Mouse (Mus musculus) forebrain, embryonic 14.5 days (tissue): ENCODE results near the gene Ksr2. TPM values are rescaled to one million over a fixed set of nuclear protein-coding genes. Genes with fewer than 3 reads are reported as not detected.
A peak's percentile ranks its signal among the peaks of the same experiment; 100 is the strongest.
"Not testable (repeated sequence)": the region's sequence is repeated elsewhere in the genome, so short reads cannot be mapped to it uniquely, and the experiment has no call there.

Source experiments
- ATAC-seq: fragments of 200-750 bp; cut with Nextera tagmentation; 2 replicates; pipeline ENCODE4 v1.8.0; 2017; ENCODE audit warnings: mild to moderate bottlenecking, moderate library complexity
- DNase-seq: peaks from one replicate; pipeline ENCODE4 v3.0.0-alpha.2; 2015; ENCODE audit warnings: low spot score
- H3K27ac ChIP-seq: fragments of 300-500 bp; sonication (generic); 2 replicates; pipeline ENCODE4 v1.5.1; 2014; ENCODE audit warnings: low read depth, mild to moderate bottlenecking, control low read depth, low read length, moderate library complexity
- H3K27me3 ChIP-seq: fragments of 300-500 bp; sonication (generic); replicated peaks from 2 replicates; pipeline ENCODE4 v1.6.1; 2014; ENCODE audit warnings: low read length, control low read depth, mixed read lengths; ENCODE audit not compliant: control insufficient read depth, insufficient read depth
- H3K36me3 ChIP-seq: fragments of 300-500 bp; sonication (generic); 2 replicates; pipeline ENCODE4 v1.6.1; 2014; ENCODE audit warnings: low read length, control low read depth; ENCODE audit not compliant: control insufficient read depth, insufficient read depth
- H3K4me1 ChIP-seq: fragments of 300-500 bp; sonication (generic); 2 replicates; pipeline ENCODE4 v1.6.1; 2014; ENCODE audit warnings: antibody characterized with exemption, low read length, control low read depth; ENCODE audit not compliant: control insufficient read depth, insufficient read depth
- H3K4me2 ChIP-seq: fragments of 300-500 bp; sonication (generic); 2 replicates; pipeline ENCODE4 v1.6.1; 2014; ENCODE audit warnings: mild to moderate bottlenecking, control low read depth, low read length
- H3K4me3 ChIP-seq: fragments of 300-500 bp; sonication (generic); 2 replicates; pipeline ENCODE4 v1.5.1; 2014; ENCODE audit warnings: low read depth, low read length, control low read depth
- H3K9ac ChIP-seq: fragments of 300-500 bp; sonication (generic); 2 replicates; pipeline ENCODE4 v1.6.1; 2014; ENCODE audit warnings: mild to moderate bottlenecking, low read length, control low read depth, moderate library complexity
- H3K9me3 ChIP-seq: fragments of 300-500 bp; sonication (generic); replicated peaks from 2 replicates; pipeline ENCODE4 v1.6.1; 2016; ENCODE audit warnings: low read length, control low read depth, mixed read lengths; ENCODE audit not compliant: control insufficient read depth
- WGBS: fragments of 180-500 bp; shearing (Covaris S2); extraction: QIAGEN DNeasy Blood & Tissue Kit; methylation state at CpG from one replicate; pipeline ENCODE4 v1.1.7; 2014; 5-methylcytosine and 5-hydroxymethylcytosine counted together
- polyA plus RNA-seq: library from polyadenylated mRNA; unstranded; fragments of >200 nt; fragmentation: Nextera tagmentation; extraction: Ambion mirVana; gene quantifications from 2 replicates; pipeline ENCODE4 v1.2.1, GENCODE M21; 2014

The Ksr2 gene
- polyA plus RNA-seq, 1 experiment from 2014 or later = 1.4 TPM

GRCm38 (mm10) chr5:117417442-117417841, 3.6 kb downstream of the Ksr2 start:
- Histone ChIP-seq H3K4me3 (no peak overlapping the region), H3K9ac (no peak overlapping the region), H3K36me3 (no peaks in the 10 kb centered on the region), H3K4me2 (no peak overlapping the region), H3K9me3 (no peaks in the 10 kb centered on the region), H3K27me3 (no peaks in the 10 kb centered on the region), H3K27ac (no peak overlapping the region), H3K4me1 (peaks cover 5% of the 10 kb centered on the region; the same call in 1 of the 2 replicates)
- ATAC-seq (no peak), DNase-seq (no peak)
- WGBS = 72% methylated on average over 2 of the region's 2 CpGs

- 93% methylated on average over 7 of the region's 7 CpGs for WGBS
- not testable (repeated sequence) for H3K9ac ChIP-seq, H3K4me2 ChIP-seq, DNase-seq, H3K9me3 ChIP-seq, H3K27me3 ChIP-seq, H3K27ac ChIP-seq, H3K36me3 ChIP-seq, H3K4me1 ChIP-seq, H3K4me3 ChIP-seq, ATAC-seq
Observed at GRCm38 (mm10) chr5:117433501-117433900, 19.7 kb downstream of the Ksr2 start.

- H3K9ac ChIP-seq = no peak overlapping the region
- no peaks in the 10 kb centered on the region for H3K36me3 ChIP-seq
- H3K9me3 ChIP-seq = no peaks in the 10 kb centered on the region
- DNase-seq (no peak), ATAC-seq (no peak)
- no peak overlapping the region for H3K27ac ChIP-seq
- peaks cover 8% of the 10 kb centered on the region; the same call in 1 of the 2 replicates for H3K4me1 ChIP-seq
- no peaks in the 10 kb centered on the region for H3K27me3 ChIP-seq
- no peak overlapping the region for H3K4me3 ChIP-seq
- WGBS = 83% methylated on average over 11 of the region's 11 CpGs
- no peak overlapping the region for H3K4me2 ChIP-seq
Observed at GRCm38 (mm10) chr5:117440261-117440660, 26.5 kb downstream of the Ksr2 start.

GRCm38 (mm10) chr5:117441242-117441842, 27.5 kb downstream of the Ksr2 start:
- Histone ChIP-seq H3K4me3 (no peak overlapping the region), H3K27me3 (no peaks in the 10 kb centered on the region), H3K9me3 (no peaks in the 10 kb centered on the region), H3K36me3 (no peaks in the 10 kb centered on the region), H3K9ac (peak overlapping the region; percentile 17; the same call in 1 of the 2 replicates), H3K4me1 (peaks cover 8% of the 10 kb centered on the region; the same call in 1 of the 2 replicates), H3K27ac (0 out of 2 replicates have a peak overlapping the region, but pooled peaks have one; percentile 21), H3K4me2 (peak overlapping the region; percentile 25; the same call in 1 of the 2 replicates)
- DNase-seq = peak; percentile 36
- 18% methylated on average over 18 of the region's 18 CpGs for WGBS
- 0 out of 2 replicates have a peak, but pooled peaks have one; percentile 23 for ATAC-seq

- ATAC-seq (no peak), DNase-seq (no peak)
- no peaks in the 10 kb centered on the region for H3K27me3 ChIP-seq
- no peaks in the 10 kb centered on the region for H3K36me3 ChIP-seq
- peaks cover 8% of the 10 kb centered on the region; the same call in 1 of the 2 replicates for H3K4me1 ChIP-seq
- H3K9me3 ChIP-seq = no peaks in the 10 kb centered on the region
- no peak overlapping the region for H3K4me3 ChIP-seq
- 92% methylated on average over 12 of the region's 12 CpGs for WGBS
- H3K9ac ChIP-seq = no peak overlapping the region
- H3K4me2 ChIP-seq = no peak overlapping the region
- no peak overlapping the region for H3K27ac ChIP-seq
Observed at GRCm38 (mm10) chr5:117442157-117442765, 28.5 kb downstream of the Ksr2 start.

- no peaks in the 10 kb centered on the region for H3K9me3 ChIP-seq
- H3K4me2 ChIP-seq = no peak overlapping the region
- DNase-seq (no peak), ATAC-seq (no peak)
- peaks cover 8% of the 10 kb centered on the region; the same call in 1 of the 2 replicates for H3K4me1 ChIP-seq
- no peak overlapping the region for H3K4me3 ChIP-seq
- H3K27me3 ChIP-seq = no peaks in the 10 kb centered on the region
- no peak overlapping the region for H3K27ac ChIP-seq
- WGBS = 97% methylated on average over 4 of the region's 4 CpGs
- no peaks in the 10 kb centered on the region for H3K36me3 ChIP-seq
- H3K9ac ChIP-seq = no peak overlapping the region
Observed at GRCm38 (mm10) chr5:117443141-117443540, 29.3 kb downstream of the Ksr2 start.

GRCm38 (mm10) chr5:117443902-117444301, 30.1 kb downstream of the Ksr2 start:
- DNase-seq = no peak
- Histone ChIP-seq H3K9me3 (no peaks in the 10 kb centered on the region), H3K36me3 (no peaks in the 10 kb centered on the region), H3K9ac (no peak overlapping the region), H3K4me1 (peaks cover 8% of the 10 kb centered on the region; the same call in 1 of the 2 replicates), H3K4me3 (no peak overlapping the region), H3K27me3 (no peaks in the 10 kb centered on the region), H3K27ac (no peak overlapping the region), H3K4me2 (no peak overlapping the region)
- 92% methylated on average over 6 of the region's 6 CpGs for WGBS
- ATAC-seq = no peak

- no peak overlapping the region for H3K4me2 ChIP-seq
- no peak overlapping the region for H3K4me3 ChIP-seq
- H3K36me3 ChIP-seq = no peaks in the 10 kb centered on the region
- H3K4me1 ChIP-seq = no peaks in the 10 kb centered on the region
- ATAC-seq (no peak), DNase-seq (no peak)
- no peak overlapping the region for H3K9ac ChIP-seq
- no peaks in the 10 kb centered on the region for H3K9me3 ChIP-seq
- no peaks in the 10 kb centered on the region for H3K27me3 ChIP-seq
- WGBS = 51% methylated on average over 6 of the region's 6 CpGs
- H3K27ac ChIP-seq = no peak overlapping the region
Observed at GRCm38 (mm10) chr5:117447698-117448097, 33.9 kb downstream of the Ksr2 start.

GRCm38 (mm10) chr5:117452013-117452412, 38.2 kb downstream of the Ksr2 start:
- no peak for ATAC-seq
- DNase-seq = no peak
- Histone ChIP-seq H3K36me3 (no peaks in the 10 kb centered on the region), H3K4me1 (no peaks in the 10 kb centered on the region), H3K27ac (no peak overlapping the region), H3K9me3 (no peaks in the 10 kb centered on the region), H3K4me3 (no peak overlapping the region), H3K27me3 (no peaks in the 10 kb centered on the region), H3K4me2 (no peak overlapping the region), H3K9ac (no peak overlapping the region)
- WGBS = 96% methylated on average over 2 of the region's 2 CpGs
